Mouse (Mus musculus): ENCODE measurements around the gene Nprl2. TPM values are rescaled to one million over a fixed set of nuclear protein-coding genes. Genes with fewer than 3 reads are reported as not detected.

Gene Nprl2
- polyA plus RNA-seq, 1 experiment from 2014 or later = 82.2 TPM

DNA sequence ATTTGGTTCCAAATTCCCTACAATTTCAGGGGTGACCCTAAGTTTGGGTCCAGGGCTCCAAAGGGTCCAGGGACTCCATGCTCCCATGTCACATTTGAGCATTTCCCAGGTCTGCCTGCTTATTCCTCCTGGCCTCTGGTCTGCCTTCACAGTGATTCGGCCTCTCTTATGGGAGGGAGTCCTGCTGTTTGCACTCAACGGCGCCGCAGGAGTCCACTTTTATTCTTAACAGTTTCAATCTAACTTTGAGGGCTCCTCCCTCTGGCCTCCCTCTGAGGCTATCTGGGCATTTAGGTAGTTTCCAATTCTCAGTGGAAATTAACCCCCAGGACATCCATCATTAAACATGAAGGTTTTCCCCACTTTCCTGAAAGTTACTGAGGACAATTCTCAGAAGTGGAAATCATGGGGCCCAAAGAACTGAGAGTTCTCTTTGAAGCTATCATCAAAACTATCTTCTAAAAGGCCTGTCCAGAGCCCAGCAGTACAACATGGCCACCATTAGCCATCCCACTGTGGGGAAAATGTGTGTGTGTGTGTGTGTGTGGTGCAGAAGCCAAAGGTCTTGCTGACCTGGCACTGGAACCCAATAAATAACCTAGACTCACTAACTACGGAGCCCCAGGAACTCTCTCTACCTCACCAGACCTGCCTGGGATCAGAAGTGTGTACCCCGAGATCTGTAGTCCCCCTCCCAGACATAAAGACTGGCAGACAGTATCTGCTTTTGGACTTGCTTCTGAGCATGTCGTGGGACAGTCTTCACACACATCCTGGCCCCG lies 52.4 kb downstream of the Nprl2 start:
- H3K4me1 ChIP-seq (ENCODE audit: control insufficient read depth, insufficient read depth, low read length) = no peaks in the 10 kb centered on the region; the same call in 1 of the 2 replicates
- 74% methylated on average over 8 of the region's 8 CpGs for WGBS
- H3K9me3 ChIP-seq (replicated peaks; ENCODE audit: control insufficient read depth, low read length, poor library complexity, severe bottlenecking) = no peaks in the 10 kb centered on the region
- no peak overlapping the region for H3K4me2 ChIP-seq (ENCODE audit: low read length)
- H3K4me3 ChIP-seq (ENCODE audit: low read depth, low read length) = no peak overlapping the region
- ATAC-seq = no peak
- H3K36me3 ChIP-seq (ENCODE audit: control insufficient read depth, insufficient read depth, low read length) = peaks cover 20% of the 10 kb centered on the region
- H3K27me3 ChIP-seq (ENCODE audit: control insufficient read depth, insufficient read depth, low read depth, low read length) = no peaks in the 10 kb centered on the region
- no peak overlapping the region for H3K9ac ChIP-seq (ENCODE audit: low read depth, low read length)
- no peak overlapping the region for H3K27ac ChIP-seq (ENCODE audit: low read length)

Other genes starting within 250 kb of the Nprl2 start
- 8.6 and 9.4 TPM in 2 replicates for gene Cish, start 246.2 kb upstream of the Nprl2 start, polyA plus RNA-seq (2015; fragmentation: Nextera tagmentation; extraction: Ambion mirVana)
- gene Hemk1, start 203.9 kb upstream of the Nprl2 start, polyA plus RNA-seq (2015; fragmentation: Nextera tagmentation; extraction: Ambion mirVana) = 19.2 and 19.7 TPM in 2 replicates
- 10.2 and 11.2 TPM in 2 replicates for gene 6430571L13Rik, start 201.6 kb upstream of the Nprl2 start, polyA plus RNA-seq (2015; fragmentation: Nextera tagmentation; extraction: Ambion mirVana)
- 9.1 and 9.3 TPM in 2 replicates for gene Cacna2d2, start 142.6 kb upstream of the Nprl2 start, polyA plus RNA-seq (2015; fragmentation: Nextera tagmentation; extraction: Ambion mirVana)
- 45.2 and 47.2 TPM in 2 replicates for gene Tmem115, start 8.3 kb upstream of the Nprl2 start, polyA plus RNA-seq (2015; fragmentation: Nextera tagmentation; extraction: Ambion mirVana)
- 44.4 and 50.7 TPM in 2 replicates for gene Cyb561d2, start within 50 bp of the Nprl2 start, polyA plus RNA-seq (2015; fragmentation: Nextera tagmentation; extraction: Ambion mirVana)
- gene Zmynd10, start 5.1 kb downstream of the Nprl2 start, polyA plus RNA-seq (2015; fragmentation: Nextera tagmentation; extraction: Ambion mirVana) = 3.5 and 6.1 TPM in 2 replicates
- 45.3 and 49.4 TPM in 2 replicates for gene Rassf1, start 9.3 kb downstream of the Nprl2 start, polyA plus RNA-seq (2015; fragmentation: Nextera tagmentation; extraction: Ambion mirVana)
- gene Tusc2, start 21.0 kb downstream of the Nprl2 start, polyA plus RNA-seq (2015; fragmentation: Nextera tagmentation; extraction: Ambion mirVana) = 123 and 127 TPM in 2 replicates
- gene Hyal2, start 25.7 kb downstream of the Nprl2 start, polyA plus RNA-seq (2015; fragmentation: Nextera tagmentation; extraction: Ambion mirVana) = 69.6 and 74.9 TPM in 2 replicates
- gene Hyal1, start 34.7 kb downstream of the Nprl2 start, polyA plus RNA-seq (2015; fragmentation: Nextera tagmentation; extraction: Ambion mirVana) = 7.2 TPM in 2 replicates
- gene Naa80, start 36.7 kb downstream of the Nprl2 start, polyA plus RNA-seq (2015; fragmentation: Nextera tagmentation; extraction: Ambion mirVana) = 14.9 and 18.6 TPM in 2 replicates
- 2.0 and 2.4 TPM in 2 replicates for gene Hyal3, start 38.6 kb downstream of the Nprl2 start, polyA plus RNA-seq (2015; fragmentation: Nextera tagmentation; extraction: Ambion mirVana)
- gene Ifrd2, start 45.4 kb downstream of the Nprl2 start, polyA plus RNA-seq (2015; fragmentation: Nextera tagmentation; extraction: Ambion mirVana) = 14.6 and 15.4 TPM in 2 replicates
- gene Sema3b, start 67.0 kb downstream of the Nprl2 start, polyA plus RNA-seq (2015; fragmentation: Nextera tagmentation; extraction: Ambion mirVana) = 3.7 and 3.9 TPM in 2 replicates
- 278 and 281 TPM in 2 replicates for gene Gnai2, start 93.1 kb downstream of the Nprl2 start, polyA plus RNA-seq (2015; fragmentation: Nextera tagmentation; extraction: Ambion mirVana)
- 31.1 and 34.0 TPM in 2 replicates for gene Slc38a3, start 127.3 kb downstream of the Nprl2 start, polyA plus RNA-seq (2015; fragmentation: Nextera tagmentation; extraction: Ambion mirVana)
- gene Gnat1, start 137.5 kb downstream of the Nprl2 start, polyA plus RNA-seq (2015; fragmentation: Nextera tagmentation; extraction: Ambion mirVana) = 1.6 and 2.2 TPM in 2 replicates
- gene Sema3f, start 168.2 kb downstream of the Nprl2 start, polyA plus RNA-seq (2015; fragmentation: Nextera tagmentation; extraction: Ambion mirVana) = 16.6 and 19.2 TPM in 2 replicates
- 239 and 270 TPM in 2 replicates for gene Rbm5, start 228.8 kb downstream of the Nprl2 start, polyA plus RNA-seq (2015; fragmentation: Nextera tagmentation; extraction: Ambion mirVana)

All from midbrain, embryonic 16.5 days (tissue).